Mouse (Mus musculus): Measurements from ENCODE around the gene Erap1. TPM values are rescaled to one million over a fixed set of nuclear protein-coding genes. Genes with fewer than 3 reads are reported as not detected.
"Not testable (repeated sequence)": the region's sequence is repeated elsewhere in the genome, so short reads cannot be mapped to it uniquely, and the experiment has no call there.

The Erap1 gene
- polyA plus RNA-seq (2016; fragmentation: Nextera tagmentation; extraction: Ambion mirVana) = 3.8 and 4.2 TPM in 2 replicates

GRCm38 (mm10) chr13:74638793-74639711 is at the start of gene Erap1:
Erap1 (plus strand) TSS chr13:74639568.
- Histone ChIP-seq H3K27me3 (ENCODE audit: insufficient read depth, poor library complexity, severe bottlenecking) (no peaks in the 10 kb centered on the region), H3K9me3 (no peaks in the 10 kb centered on the region), H3K4me1 (replicated peaks) (peaks cover 6% of the 10 kb centered on the region), H3K27ac (peak within 1 kb of the TSS; percentile 96), H3K4me3 (peak within 1 kb of the TSS; percentile 84), H3K36me3 (no peaks in the 10 kb centered on the region)
- DNase-seq (ENCODE audit: low spot score) = peak; percentile 57
- WGBS = under 1% methylated on average over 12 of the region's 12 CpGs

GRCm38 (mm10) chr13:74591401-74591821 is 48.0 kb upstream of the Erap1 start:
- not testable (repeated sequence) for DNase-seq (ENCODE audit: low spot score); H3K4me1 ChIP-seq (replicated peaks); H3K27ac ChIP-seq; H3K9me3 ChIP-seq; H3K36me3 ChIP-seq; H3K27me3 ChIP-seq (ENCODE audit: insufficient read depth, poor library complexity, severe bottlenecking)
- 60% methylated on average over 12 of the region's 12 CpGs for WGBS
- 0 out of 2 replicates have a peak overlapping the region, but pooled peaks have one; percentile 2 for H3K4me3 ChIP-seq

GRCm38 (mm10) chr13:74591828-74592227 is 47.5 kb upstream of the Erap1 start:
- not testable (repeated sequence) for H3K4me1 ChIP-seq (replicated peaks); H3K27ac ChIP-seq; H3K9me3 ChIP-seq; DNase-seq (ENCODE audit: low spot score); H3K36me3 ChIP-seq; H3K27me3 ChIP-seq (ENCODE audit: insufficient read depth, poor library complexity, severe bottlenecking); H3K4me3 ChIP-seq
- WGBS = 79% methylated on average over 2 of the region's 2 CpGs

GRCm38 (mm10) chr13:74597022-74597421 is 42.3 kb upstream of the Erap1 start:
- not testable (repeated sequence) for H3K27ac ChIP-seq; H3K4me3 ChIP-seq; H3K9me3 ChIP-seq; H3K4me1 ChIP-seq (replicated peaks); DNase-seq (ENCODE audit: low spot score); H3K36me3 ChIP-seq; H3K27me3 ChIP-seq (ENCODE audit: insufficient read depth, poor library complexity, severe bottlenecking)
- WGBS = 87% methylated on average over 2 of the region's 2 CpGs

GRCm38 (mm10) chr13:74601776-74602175 is 37.6 kb upstream of the Erap1 start:
- H3K4me3 ChIP-seq; H3K27ac ChIP-seq; H3K27me3 ChIP-seq (ENCODE audit: insufficient read depth, poor library complexity, severe bottlenecking); DNase-seq (ENCODE audit: low spot score); H3K4me1 ChIP-seq (replicated peaks): not testable (repeated sequence)
- 100% methylated on average over 1 of the region's 1 CpGs for WGBS
- H3K9me3 ChIP-seq = peaks cover 22% of the 10 kb centered on the region
- peaks cover 27% of the 10 kb centered on the region for H3K36me3 ChIP-seq

GRCm38 (mm10) chr13:74617163-74618019 is 22.0 kb upstream of the Erap1 start:
- H3K4me3 ChIP-seq = peak overlapping the region; percentile 54
- not testable (repeated sequence) for H3K4me1 ChIP-seq (replicated peaks); H3K27me3 ChIP-seq (ENCODE audit: insufficient read depth, poor library complexity, severe bottlenecking); H3K36me3 ChIP-seq; H3K9me3 ChIP-seq
- DNase-seq (ENCODE audit: low spot score) = peak; percentile 81
- WGBS = 8% methylated on average over 22 of the region's 22 CpGs
- peak overlapping the region; percentile 85 for H3K27ac ChIP-seq

- H3K27me3 ChIP-seq (ENCODE audit: insufficient read depth, poor library complexity, severe bottlenecking) = no peaks in the 10 kb centered on the region
- 62% methylated on average over 1 of the region's 1 CpGs for WGBS
- no peaks in the 10 kb centered on the region for H3K4me1 ChIP-seq (replicated peaks)
- DNase-seq (ENCODE audit: low spot score) = no peak
- no peak overlapping the region for H3K4me3 ChIP-seq
- no peaks in the 10 kb centered on the region for H3K9me3 ChIP-seq
- H3K36me3 ChIP-seq = no peaks in the 10 kb centered on the region
- H3K27ac ChIP-seq = no peak overlapping the region
Observed at GRCm38 (mm10) chr13:74632327-74632726, 7.0 kb upstream of the Erap1 start.

GRCm38 (mm10) chr13:74632857-74633256 is 6.5 kb upstream of the Erap1 start:
- no peak for DNase-seq (ENCODE audit: low spot score)
- 85% methylated on average over 3 of the region's 3 CpGs for WGBS
- no peaks in the 10 kb centered on the region for H3K27me3 ChIP-seq (ENCODE audit: insufficient read depth, poor library complexity, severe bottlenecking)
- no peaks in the 10 kb centered on the region for H3K9me3 ChIP-seq
- H3K4me3 ChIP-seq = no peak overlapping the region
- H3K36me3 ChIP-seq = no peaks in the 10 kb centered on the region
- H3K4me1 ChIP-seq (replicated peaks) = no peaks in the 10 kb centered on the region
- H3K27ac ChIP-seq = no peak overlapping the region

GRCm38 (mm10) chr13:74639712-74640522 is 549 bp downstream of the Erap1 start:
- under 1% methylated on average over 49 of the region's 49 CpGs for WGBS
- Histone ChIP-seq H3K4me1 (replicated peaks) (peaks cover 6% of the 10 kb centered on the region), H3K9me3 (no peaks in the 10 kb centered on the region), H3K36me3 (no peaks in the 10 kb centered on the region), H3K4me3 (peak overlapping the region; percentile 84), H3K27ac (peak overlapping the region; percentile 96), H3K27me3 (ENCODE audit: insufficient read depth, poor library complexity, severe bottlenecking) (no peaks in the 10 kb centered on the region)
- DNase-seq (ENCODE audit: low spot score) = peak; percentile 79

- not testable (repeated sequence) for H3K36me3 ChIP-seq; DNase-seq (ENCODE audit: low spot score); H3K27me3 ChIP-seq (ENCODE audit: insufficient read depth, poor library complexity, severe bottlenecking); H3K9me3 ChIP-seq; H3K4me1 ChIP-seq (replicated peaks)
- peak overlapping the region; percentile 96 for H3K27ac ChIP-seq
- H3K4me3 ChIP-seq = peak overlapping the region; percentile 84
- 63% methylated on average over 3 of the region's 3 CpGs for WGBS
Observed at GRCm38 (mm10) chr13:74640523-74640920, 1.2 kb downstream of the Erap1 start.

GRCm38 (mm10) chr13:74695497-74696193 is 56.3 kb downstream of the Erap1 start:
- WGBS = 90% methylated on average over 5 of the region's 5 CpGs
- no peaks in the 10 kb centered on the region for H3K27me3 ChIP-seq (ENCODE audit: insufficient read depth, poor library complexity, severe bottlenecking)

GRCm38 (mm10) chr13:74696225-74696624 is 56.9 kb downstream of the Erap1 start:
- Histone ChIP-seq H3K4me3 (no peak overlapping the region), H3K4me1 (replicated peaks) (no peaks in the 10 kb centered on the region), H3K27me3 (ENCODE audit: insufficient read depth, poor library complexity, severe bottlenecking) (no peaks in the 10 kb centered on the region), H3K27ac (no peak overlapping the region), H3K36me3 (no peaks in the 10 kb centered on the region), H3K9me3 (no peaks in the 10 kb centered on the region)
- 68% methylated on average over 3 of the region's 3 CpGs for WGBS
- DNase-seq (ENCODE audit: low spot score) = no peak

More at GRCm38 (mm10) chr13:74695497-74696193, 56.3 kb downstream of the Erap1 start:
- H3K36me3 ChIP-seq = no peaks in the 10 kb centered on the region
- H3K27ac ChIP-seq = no peak overlapping the region
- DNase-seq (ENCODE audit: low spot score) = no peak
- H3K4me1 ChIP-seq (replicated peaks) = no peaks in the 10 kb centered on the region
- no peaks in the 10 kb centered on the region for H3K9me3 ChIP-seq
- H3K4me3 ChIP-seq = no peak overlapping the region
